Mouse (Mus musculus) heart, adult 2 months (tissue): ENCODE measurements around the gene Pes1. TPM values are rescaled to one million over a fixed set of nuclear protein-coding genes. Genes with fewer than 3 reads are reported as not detected.

Experiments
- DNase-seq, 2 experiments: peaks; one replicate each; pipeline ENCODE4 v3.0.0; 2021
- H3K27ac ChIP-seq: fragments of 200-600 bp; 2 replicates; pipeline ENCODE4 v1.8.1; 2022
- H3K27me3 ChIP-seq: fragments of 200-500 bp; 2 replicates; pipeline ENCODE4 v1.6.1; 2012; ENCODE audit warnings: mild to moderate bottlenecking, low read length, inconsistent platforms, mixed read lengths; ENCODE audit not compliant: control insufficient read depth, insufficient read depth
- H3K36me3 ChIP-seq: fragments of 200-500 bp; 2 replicates; pipeline ENCODE4 v1.6.1; 2012; ENCODE audit warnings: low read length, inconsistent platforms; ENCODE audit not compliant: control insufficient read depth, insufficient read depth
- H3K4me1 ChIP-seq: fragments of 200-500 bp; 2 replicates; pipeline ENCODE4 v1.6.1; 2011; ENCODE audit warnings: low read length; ENCODE audit not compliant: control insufficient read depth, insufficient read depth
- H3K4me3 ChIP-seq: fragments of 200-600 bp; 2 replicates; pipeline ENCODE4 v1.8.1; 2022
- H3K79me2 ChIP-seq: fragments of 200-500 bp; replicated peaks from 2 replicates; pipeline ENCODE4 v1.6.1; 2012; ENCODE audit warnings: mild to moderate bottlenecking, inconsistent platforms, low read length, moderate library complexity, mixed read lengths; ENCODE audit not compliant: control insufficient read depth, insufficient read depth
- H3K9ac ChIP-seq: fragments of 200-500 bp; 2 replicates; pipeline ENCODE4 v1.6.1; 2012; ENCODE audit warnings: low read depth, mild to moderate bottlenecking, control low read depth, inconsistent platforms, low read length, mixed read lengths
- CTCF ChIP-seq: fragments of 200-600 bp; IDR thresholded peaks from 2 replicates; pipeline ENCODE4 v1.8.1; 2022; ENCODE audit warnings: antibody characterized with exemption, mild to moderate bottlenecking, moderate library complexity
- EP300 ChIP-seq: fragments of 200-500 bp; IDR thresholded peaks from 2 replicates; pipeline ENCODE4 v1.6.1; 2011; ENCODE audit warnings: low read depth, low read length, control low read depth; ENCODE audit not compliant: insufficient read depth
- POLR2A ChIP-seq: fragments of 200-500 bp; IDR thresholded peaks from 2 replicates; pipeline ENCODE4 v1.6.1; 2011; ENCODE audit warnings: mild to moderate bottlenecking, low read depth, low read length, control low read depth; ENCODE audit not compliant: insufficient read depth
- WGBS: fragments of 180-500 bp; shearing (Covaris S2); methylation state at CpG from one replicate; pipeline ENCODE4 v1.1.7; 2018; 5-methylcytosine and 5-hydroxymethylcytosine counted together
- intact Hi-C: fragments of 180-260 bp; cut with DNase I; formaldehyde crosslinking; loops from one replicate; pipeline ENCODE4 v1.15.1; 2025
- polyA plus RNA-seq: library from polyadenylated mRNA; depleted of rRNA; stranded (reverse); fragments of >200 nt; gene quantifications from 2 replicates; pipeline ENCODE4 v1.2.3, GENCODE M21; 2012
- total RNA-seq, 2 experiments: library from RNA; stranded (reverse); gene quantifications; 2 replicates each; pipeline ENCODE4 v1.2.3; 2021

The Pes1 gene
- total and polyA plus RNA-seq, 3 experiments: 19.4 to 27.3 (median 26.6) TPM

DNA sequence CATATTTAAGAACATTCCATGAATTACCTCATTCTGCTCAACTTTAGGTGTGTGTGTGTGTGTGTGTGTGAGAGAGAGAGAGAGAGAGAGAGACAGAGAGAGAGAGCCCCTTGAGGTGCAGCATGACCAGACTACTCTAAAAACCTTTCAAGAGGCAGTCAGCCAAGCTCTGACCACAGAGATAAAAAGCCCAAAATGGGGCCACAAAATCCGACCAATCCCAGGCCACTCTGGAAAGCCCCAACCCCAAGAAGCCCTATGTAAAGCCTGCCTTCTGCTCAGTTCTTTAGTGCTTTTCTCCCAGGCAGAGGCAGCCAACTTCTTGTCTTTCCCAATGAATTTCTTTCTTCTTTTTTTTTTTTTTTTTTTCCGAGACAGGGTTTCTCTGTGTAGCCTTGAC is 2.9 kb upstream of the Pes1 start:
- H3K27me3 ChIP-seq: peaks cover 1% of the 10 kb centered on the region; the same call in 1 of the 2 replicates
- H3K36me3 ChIP-seq: peaks cover 3% of the 10 kb centered on the region
- no peak overlapping the region for H3K9ac ChIP-seq
- H3K4me1 ChIP-seq: peaks cover 2% of the 10 kb centered on the region; the same call in 1 of the 2 replicates
- TF ChIP-seq CTCF (no peak), POLR2A (no peak), EP300 (no peak)
- no peak overlapping the region for H3K4me3 ChIP-seq
- no peak for DNase-seq
- no peak overlapping the region for H3K27ac ChIP-seq
- H3K79me2 ChIP-seq: no peaks in the 10 kb centered on the region
- WGBS: 33% methylated on average over 2 of the region's 2 CpGs
- intact Hi-C loops: loop anchor here (5.0 kb wide), 1 partner anchor 49 kb away; the partner anchor contains the start of gene Slc35e4

GRCm38 (mm10) chr11:3961761-3962160 is 2.0 kb upstream of the Pes1 start:
- peaks cover 2% of the 10 kb centered on the region; the same call in 1 of the 2 replicates for H3K4me1 ChIP-seq
- intact Hi-C loops: loop anchor here (5.0 kb wide), 1 partner anchor 49 kb away; the partner anchor contains the start of gene Slc35e4
- H3K36me3 ChIP-seq: peaks cover 3% of the 10 kb centered on the region
- H3K27ac ChIP-seq: no peak overlapping the region
- no peak for DNase-seq
- H3K4me3 ChIP-seq: no peak overlapping the region
- no peak overlapping the region for H3K9ac ChIP-seq
- 49% methylated on average over 3 of the region's 3 CpGs for WGBS
- H3K79me2 ChIP-seq: peaks cover 1% of the 10 kb centered on the region; the same call in 1 of the 2 replicates
- no peak for TF ChIP-seq POLR2A
- no peak for TF ChIP-seq EP300
- no peak for TF ChIP-seq CTCF
- H3K27me3 ChIP-seq: no peaks in the 10 kb centered on the region

GRCm38 (mm10) chr11:3963155-3963554 is 620 bp upstream of the Pes1 start:
- Histone ChIP-seq H3K27ac (peak overlapping the region; percentile 96), H3K4me1 (peaks cover 2% of the 10 kb centered on the region; the same call in 1 of the 2 replicates), H3K27me3 (no peaks in the 10 kb centered on the region), H3K36me3 (peaks cover 3% of the 10 kb centered on the region), H3K9ac (no peak overlapping the region), H3K4me3 (peak overlapping the region; percentile 81), H3K79me2 (peaks cover 2% of the 10 kb centered on the region; the same call in 1 of the 2 replicates)
- DNase-seq: no peak
- WGBS: 86% methylated on average over 10 of the region's 10 CpGs
- intact Hi-C loops: loop anchor here (1.0 to 5.0 kb wide), 2 partner anchors 31 to 51 kb away; partner anchors contain the start of genes Slc35e4 and Tcn2
- TF ChIP-seq POLR2A (no peak), CTCF (no peak), EP300 (no peak)

- TF ChIP-seq CTCF (no peak), POLR2A (no peak), EP300 (no peak)
- Histone ChIP-seq H3K36me3 (peaks cover 3% of the 10 kb centered on the region), H3K9ac (peak overlapping the region; percentile 82), H3K27ac (peak overlapping the region; percentile 96), H3K27me3 (no peaks in the 10 kb centered on the region), H3K4me1 (peaks cover 2% of the 10 kb centered on the region; the same call in 1 of the 2 replicates), H3K4me3 (peak overlapping the region; percentile 81), H3K79me2 (peaks cover 2% of the 10 kb centered on the region; the same call in 1 of the 2 replicates)
- DNase-seq: no peak
- 11% methylated on average over 11 of the region's 11 CpGs for WGBS
- intact Hi-C loops: loop anchor here (5.0 kb wide), 1 partner anchor 52 kb away; the partner anchor contains the start of gene Slc35e4
Measured at GRCm38 (mm10) chr11:3964416-3965172, 819 bp downstream of the Pes1 start.

- intact Hi-C loops: no loop called here
- no peaks in the 10 kb centered on the region for H3K36me3 ChIP-seq
Measured at GRCm38 (mm10) chr11:3969837-3970236, 6.1 kb downstream of the Pes1 start.

DNA sequence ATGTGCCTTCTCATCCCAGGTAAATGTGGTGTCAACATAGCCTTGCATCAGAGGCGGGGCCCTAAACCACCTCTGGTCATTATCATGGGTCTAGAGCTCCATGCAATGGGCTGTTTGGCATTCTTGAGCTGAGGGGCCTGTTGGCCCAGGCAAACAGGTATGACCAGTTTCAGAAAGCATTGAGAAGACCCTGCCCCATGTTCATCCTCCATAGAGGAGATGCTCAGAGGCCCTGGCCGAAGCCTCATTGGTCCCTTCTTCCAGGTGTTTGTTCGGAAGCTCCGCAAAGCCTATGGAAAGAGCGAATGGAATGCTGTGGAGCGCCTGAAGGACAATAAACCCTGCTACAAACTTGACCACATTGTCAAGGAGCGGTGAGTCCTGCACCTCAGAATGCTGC is 6.6 kb downstream of the Pes1 start:
- DNase-seq: no peak
- 99% methylated on average over 7 of the region's 7 CpGs for WGBS
- intact Hi-C loops: no loop called here
- no peaks in the 10 kb centered on the region for H3K4me1 ChIP-seq
- peaks cover 2% of the 10 kb centered on the region; the same call in 1 of the 2 replicates for H3K79me2 ChIP-seq
- TF ChIP-seq CTCF (no peak), POLR2A (no peak), EP300 (no peak)
- H3K27me3 ChIP-seq: no peaks in the 10 kb centered on the region
- no peak overlapping the region for H3K9ac ChIP-seq
- H3K27ac ChIP-seq: no peak overlapping the region
- no peak overlapping the region for H3K4me3 ChIP-seq
- H3K36me3 ChIP-seq: no peaks in the 10 kb centered on the region

More at GRCm38 (mm10) chr11:3969837-3970236, 6.1 kb downstream of the Pes1 start:
- Histone ChIP-seq H3K9ac (no peak overlapping the region), H3K79me2 (peaks cover 2% of the 10 kb centered on the region; the same call in 1 of the 2 replicates), H3K4me1 (peaks cover 2% of the 10 kb centered on the region; the same call in 1 of the 2 replicates), H3K27ac (no peak overlapping the region), H3K4me3 (no peak overlapping the region), H3K27me3 (no peaks in the 10 kb centered on the region)
- 76% methylated on average over 3 of the region's 3 CpGs for WGBS
- TF ChIP-seq CTCF (peak; percentile 43), EP300 (no peak)
- DNase-seq: no peak
